Mouse (Mus musculus) thymus, postnatal 4 days (tissue): Measurements from ENCODE around the gene Mageb16.

Experiments used
- DNase-seq: peaks from one replicate; pipeline ENCODE4 v3.0.0; 2021

Gene Mageb16

DNA sequence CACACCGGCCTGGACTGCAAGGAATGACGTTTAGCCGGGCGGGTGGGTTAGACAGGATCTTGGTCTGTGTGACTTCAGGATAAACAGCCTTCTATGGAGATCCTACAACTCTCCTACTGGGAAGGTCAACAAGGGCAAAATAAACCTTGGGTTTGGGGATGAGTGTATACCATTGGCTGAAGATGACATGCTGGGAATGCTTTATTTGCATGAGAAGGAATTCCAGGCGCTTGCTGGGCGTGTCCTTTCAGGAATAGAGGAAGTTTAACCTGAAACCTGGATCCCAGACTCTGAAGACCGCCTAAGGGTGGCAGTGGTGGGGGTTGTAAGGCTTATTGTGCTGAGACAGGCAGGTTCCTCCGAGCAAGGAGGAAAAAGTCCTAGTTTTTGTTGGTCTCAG lies at the start of gene Mageb16:
Gene Mageb16 (minus strand): TSS at position 25 of the 400 bp plus-strand sequence.
- DNase-seq = no peak

DNA sequence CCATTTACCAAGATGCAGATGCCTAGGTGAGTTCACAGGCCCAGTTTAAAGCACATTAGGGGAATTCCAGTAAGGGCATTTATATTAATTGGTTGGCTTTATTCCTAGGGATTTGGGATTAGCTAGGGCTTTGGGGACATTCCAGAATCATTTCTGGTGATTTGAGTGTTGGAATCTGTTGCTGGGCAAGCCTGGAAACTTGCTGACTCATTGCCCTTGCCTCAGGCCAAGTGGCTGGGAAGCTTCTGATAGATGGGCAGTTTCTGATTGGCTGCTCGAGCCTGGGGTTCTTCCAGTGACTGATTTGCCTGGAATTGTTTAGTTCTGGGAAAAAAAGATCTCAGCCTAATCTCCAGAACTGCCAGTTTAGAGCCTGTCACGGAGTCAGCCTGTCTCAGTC lies 20.1 kb downstream of the Mageb16 start:
- DNase-seq = no peak

DNA sequence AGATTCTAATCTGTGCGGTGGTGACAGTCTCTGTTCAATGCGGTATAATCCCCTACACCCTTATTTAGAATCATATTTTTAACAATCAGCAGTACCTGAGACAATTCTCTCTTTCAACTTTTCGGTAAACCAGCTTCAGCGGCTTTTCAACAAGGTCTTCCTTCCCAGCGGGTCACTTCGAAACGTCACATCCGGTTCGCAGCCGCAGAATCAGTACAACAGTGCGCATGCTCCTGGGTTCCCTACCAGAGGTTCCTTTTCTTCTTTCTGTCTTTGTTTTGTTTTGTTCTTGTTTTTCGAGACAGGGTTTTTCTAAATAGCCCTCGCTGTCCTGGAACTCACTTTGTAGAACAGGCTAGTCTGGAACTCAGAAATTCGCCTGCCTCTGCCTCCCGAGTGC lies 35.8 kb downstream of the Mageb16 start:
- DNase-seq = no peak

DNA sequence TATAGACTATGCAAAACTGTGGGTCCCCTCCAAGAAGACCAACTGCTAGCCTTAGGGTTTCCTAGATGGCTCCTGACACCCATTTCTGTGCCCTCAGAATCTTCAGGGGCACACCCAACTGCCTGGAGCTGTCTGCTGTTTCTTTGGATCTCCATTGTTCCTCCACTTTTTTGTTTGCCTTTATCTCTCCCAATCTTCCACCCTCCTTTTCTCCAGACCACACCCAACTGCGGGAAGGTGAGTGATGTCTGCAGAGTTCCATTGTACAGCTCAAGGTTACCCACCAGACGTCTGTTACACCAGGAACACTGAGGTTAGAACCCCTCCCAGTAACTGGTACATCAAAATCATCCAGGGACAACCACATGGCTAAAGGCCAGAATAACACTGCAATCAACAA lies 64.8 kb downstream of the Mageb16 start:
- no peak for DNase-seq
